Mouse (Mus musculus): ENCODE data around the gene Cdr2l. TPM values are rescaled to one million over a fixed set of nuclear protein-coding genes. Genes with fewer than 3 reads are reported as not detected.
A peak's percentile ranks its signal among the peaks of the same experiment; 100 is the strongest.

The Cdr2l gene
- polyA plus RNA-seq, 1 experiment from 2014 or later: 19.8 TPM

DNA sequence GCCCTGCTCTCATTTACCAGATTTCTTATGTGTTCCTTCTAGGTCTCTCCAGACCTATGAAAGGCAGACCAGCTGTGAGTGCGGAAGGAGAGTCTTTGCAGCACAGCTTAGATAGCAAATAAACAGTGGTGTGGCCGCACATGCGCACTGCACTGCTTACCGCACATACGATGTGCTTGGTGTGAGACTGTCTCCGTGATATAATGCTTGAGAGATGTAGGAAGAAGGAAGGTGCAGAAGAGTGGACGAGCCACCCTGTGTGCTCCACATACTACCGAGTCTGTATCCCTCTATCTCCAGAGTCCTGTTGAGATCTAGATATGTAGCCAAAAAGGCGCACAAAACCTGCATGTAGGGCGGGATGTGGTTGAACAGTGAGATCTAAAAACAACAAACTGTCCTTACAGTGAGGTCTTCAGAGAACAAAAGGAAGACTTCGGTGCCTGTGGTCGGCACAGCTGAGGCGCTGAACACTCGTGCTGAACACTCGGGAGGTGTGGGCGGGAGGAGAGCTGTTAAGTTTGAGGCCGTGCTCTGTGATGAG lies 25.2 kb downstream of the Cdr2l start:
- H3K9ac ChIP-seq: no peak overlapping the region
- H3K4me3 ChIP-seq (ENCODE audit: low read depth, low read length): no peak overlapping the region
- no peak overlapping the region for H3K4me2 ChIP-seq
- DNase-seq: no peak
- WGBS: 93% methylated on average over 17 of the region's 17 CpGs
- TF ChIP-seq CTCF (IDR thresholded peaks at IDR 0.05; ENCODE audit: low read depth): no peak
- H3K27ac ChIP-seq (ENCODE audit: low read depth): peak overlapping the region; percentile 9; the same call in 1 of the 2 replicates
- peaks cover 10% of the 10 kb centered on the region for H3K4me1 ChIP-seq (ENCODE audit: insufficient read depth)
- H3K36me3 ChIP-seq (ENCODE audit: insufficient read depth): peaks cover 44% of the 10 kb centered on the region
- ATAC-seq (ENCODE audit: insufficient read depth): no peak
- no peaks in the 10 kb centered on the region for H3K9me3 ChIP-seq (ENCODE audit: low read depth, low read length)
- H3K27me3 ChIP-seq (ENCODE audit: insufficient read depth, low read length): no peaks in the 10 kb centered on the region

DNA sequence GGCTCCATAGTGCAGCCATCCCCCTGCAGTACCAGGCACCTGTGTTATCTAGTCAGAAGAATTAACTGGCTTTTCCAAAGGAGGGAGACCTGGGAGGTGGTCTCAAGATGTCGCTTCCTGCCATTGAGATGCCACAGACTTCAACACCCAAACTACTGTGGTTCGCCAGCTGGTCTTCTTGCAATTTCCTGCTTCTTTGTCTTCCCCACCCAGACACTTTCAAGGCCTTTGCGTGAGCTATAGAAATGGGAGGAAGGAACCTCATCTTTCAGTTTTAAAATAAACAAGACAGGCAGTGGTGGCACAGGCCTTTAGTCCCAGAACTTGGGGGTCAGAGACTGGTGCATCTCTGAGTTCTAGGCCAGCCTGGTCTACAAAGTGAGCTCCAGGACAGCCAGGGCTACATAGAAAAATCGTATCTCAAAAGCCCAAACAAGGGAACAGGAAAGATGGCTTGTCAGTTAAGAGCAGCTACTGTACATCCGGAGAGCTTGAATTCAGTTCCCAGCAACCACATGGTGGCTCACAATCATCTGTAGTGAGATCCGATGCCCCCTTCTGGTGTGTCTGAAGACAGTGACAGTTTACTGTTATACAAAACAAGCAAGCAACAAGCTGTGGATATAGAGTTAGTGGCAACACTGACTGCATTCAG lies 26.7 kb downstream of the Cdr2l start:
- H3K27ac ChIP-seq (ENCODE audit: low read depth): peak overlapping the region; percentile 46; the same call in 1 of the 2 replicates
- ATAC-seq (ENCODE audit: insufficient read depth): no peak
- peak; percentile 11 for DNase-seq
- no peak overlapping the region for H3K4me2 ChIP-seq
- 74% methylated on average over 6 of the region's 6 CpGs for WGBS
- no peak overlapping the region for H3K4me3 ChIP-seq (ENCODE audit: low read depth, low read length)
- peaks cover 10% of the 10 kb centered on the region for H3K4me1 ChIP-seq (ENCODE audit: insufficient read depth)
- no peaks in the 10 kb centered on the region for H3K27me3 ChIP-seq (ENCODE audit: insufficient read depth, low read length)
- H3K9me3 ChIP-seq (ENCODE audit: low read depth, low read length): no peaks in the 10 kb centered on the region
- no peak overlapping the region for H3K9ac ChIP-seq
- peak; percentile 27 for TF ChIP-seq CTCF (IDR thresholded peaks at IDR 0.05; ENCODE audit: low read depth)
- H3K36me3 ChIP-seq (ENCODE audit: insufficient read depth): peaks cover 44% of the 10 kb centered on the region

DNA sequence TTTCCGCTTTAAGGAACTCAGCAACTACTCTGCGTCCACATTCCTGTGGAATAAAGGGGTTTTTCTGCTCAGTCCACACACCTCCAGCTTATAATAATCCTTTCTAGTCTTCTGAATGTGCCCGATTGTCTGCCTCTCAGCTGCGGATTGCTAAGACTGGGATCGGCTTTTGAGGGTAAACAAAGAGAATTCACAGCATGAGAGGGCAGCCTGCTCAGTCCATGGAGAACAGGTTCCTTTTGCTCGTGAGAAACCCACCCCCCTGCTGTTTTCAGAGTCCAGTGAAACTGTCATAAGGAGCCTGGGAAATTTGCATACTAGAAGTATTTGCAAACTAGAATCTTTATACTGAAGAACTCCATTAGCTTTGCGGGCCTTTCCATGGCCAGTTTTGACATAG lies 27.8 kb downstream of the Cdr2l start:
- Histone ChIP-seq H3K4me2 (no peak overlapping the region), H3K4me3 (ENCODE audit: low read depth, low read length) (no peak overlapping the region), H3K9ac (no peak overlapping the region), H3K27me3 (ENCODE audit: insufficient read depth, low read length) (no peaks in the 10 kb centered on the region), H3K9me3 (ENCODE audit: low read depth, low read length) (no peaks in the 10 kb centered on the region), H3K27ac (ENCODE audit: low read depth) (no peak overlapping the region), H3K4me1 (ENCODE audit: insufficient read depth) (peaks cover 7% of the 10 kb centered on the region), H3K36me3 (ENCODE audit: insufficient read depth) (peaks cover 44% of the 10 kb centered on the region)
- TF ChIP-seq CTCF (IDR thresholded peaks at IDR 0.05; ENCODE audit: low read depth): no peak
- ATAC-seq (ENCODE audit: insufficient read depth): no peak
- WGBS: 89% methylated on average over 7 of the region's 7 CpGs
- DNase-seq: no peak

DNA sequence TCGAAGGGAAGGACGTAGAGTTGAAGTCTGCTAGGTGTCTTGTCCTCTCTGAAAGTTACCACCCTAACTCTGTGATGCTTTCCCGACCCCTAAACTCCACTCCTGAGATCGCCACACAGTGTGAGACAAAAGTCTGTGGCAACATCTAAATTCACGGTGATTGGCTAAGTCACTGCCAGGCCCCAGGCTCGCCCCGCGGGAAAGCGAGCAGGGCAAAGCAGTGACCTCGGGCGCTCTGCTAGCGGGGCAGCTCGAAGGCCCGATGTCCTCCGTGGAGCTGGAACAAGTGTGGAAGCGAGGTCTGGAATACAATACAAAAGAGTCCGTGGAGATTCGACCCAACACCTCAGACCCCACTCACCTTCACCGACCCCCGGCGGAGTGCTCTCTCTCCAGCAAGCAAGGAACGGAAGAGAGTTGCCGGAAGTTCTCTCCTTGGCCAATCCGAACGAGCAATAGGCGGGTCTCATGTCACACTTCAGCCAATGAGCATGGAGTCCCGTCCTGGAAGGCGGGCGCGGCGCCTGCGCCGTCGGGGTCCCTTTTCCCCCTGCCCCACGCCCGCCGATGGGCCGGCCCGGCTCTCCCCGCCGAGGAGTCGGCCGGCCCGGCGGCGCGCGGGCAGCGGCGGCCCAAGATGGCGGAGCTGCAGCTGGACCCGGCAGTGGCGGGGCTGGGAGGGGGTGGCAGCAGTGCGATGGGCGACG lies 38.0 kb downstream of the Cdr2l start, which contains the start of the genes Atp5h and Kctd2:
Atp5h (minus strand) TSS at position 432 of the 707 bp plus-strand sequence.
Kctd2 (plus strand) TSS at position 598 of the 707 bp plus-strand sequence.
- peak within 1 kb of the TSS; percentile 97 for H3K9ac ChIP-seq
- peaks cover 45% of the 10 kb centered on the region for H3K36me3 ChIP-seq (ENCODE audit: insufficient read depth)
- TF ChIP-seq CTCF (IDR thresholded peaks at IDR 0.05; ENCODE audit: low read depth): no peak
- WGBS: under 1% methylated on average over 56 of the region's 56 CpGs
- peak; percentile 97 for DNase-seq
- peak; percentile 98 for ATAC-seq (ENCODE audit: insufficient read depth)
- H3K27ac ChIP-seq (ENCODE audit: low read depth): peak within 1 kb of the TSS; percentile 87
- H3K9me3 ChIP-seq (ENCODE audit: low read depth, low read length): no peaks in the 10 kb centered on the region
- H3K4me2 ChIP-seq: peak within 1 kb of the TSS; percentile 99
- peak within 1 kb of the TSS; percentile 96 for H3K4me3 ChIP-seq (ENCODE audit: low read depth, low read length)
- peaks cover 8% of the 10 kb centered on the region for H3K4me1 ChIP-seq (ENCODE audit: insufficient read depth)
- H3K27me3 ChIP-seq (ENCODE audit: insufficient read depth, low read length): no peaks in the 10 kb centered on the region

DNA sequence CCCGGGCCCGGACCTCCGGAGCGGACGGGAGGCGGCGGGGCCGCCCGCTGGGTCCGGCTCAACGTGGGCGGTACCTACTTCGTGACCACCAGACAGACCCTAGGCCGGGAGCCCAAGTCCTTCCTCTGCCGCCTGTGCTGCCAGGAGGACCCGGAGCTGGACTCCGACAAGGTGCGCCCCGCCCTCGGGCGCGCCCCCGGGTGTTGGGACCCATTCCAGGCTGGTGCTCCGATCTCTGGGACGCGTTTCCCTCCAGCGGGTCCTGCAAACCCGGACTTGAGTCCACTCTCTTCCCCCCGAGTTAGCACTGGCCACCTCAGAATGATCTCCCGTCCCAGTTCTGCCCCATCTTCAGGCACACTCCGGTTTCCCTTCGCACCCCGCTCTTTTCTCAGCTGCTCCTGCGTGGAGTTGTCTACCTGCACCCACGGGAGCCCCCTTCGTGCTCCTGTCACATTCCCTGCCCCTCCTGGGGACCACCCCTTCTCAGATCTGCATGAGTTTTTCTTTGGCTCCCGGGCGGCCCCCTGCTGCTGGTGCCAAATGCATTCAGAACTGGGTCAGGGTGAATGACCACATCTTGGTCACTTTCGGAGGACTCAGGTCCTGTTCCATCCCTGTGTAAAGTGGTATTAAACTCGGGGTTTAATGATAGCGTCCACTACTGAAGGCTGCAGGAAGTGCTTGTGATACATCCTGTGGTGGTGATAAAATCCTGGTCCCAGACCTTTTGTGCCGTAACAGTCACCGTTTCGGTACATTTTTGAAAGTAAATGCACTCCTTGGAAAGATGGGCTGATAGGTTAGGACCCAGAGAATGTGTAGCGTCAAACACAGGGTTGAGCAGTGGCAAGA lies 38.8 kb downstream of the Cdr2l start:
- WGBS: 2% methylated on average over 44 of the region's 45 CpGs
- Histone ChIP-seq H3K36me3 (ENCODE audit: insufficient read depth) (peaks cover 43% of the 10 kb centered on the region), H3K4me1 (ENCODE audit: insufficient read depth) (peaks cover 8% of the 10 kb centered on the region), H3K4me2 (peak overlapping the region; percentile 99), H3K9me3 (ENCODE audit: low read depth, low read length) (no peaks in the 10 kb centered on the region), H3K27me3 (ENCODE audit: insufficient read depth, low read length) (no peaks in the 10 kb centered on the region), H3K27ac (ENCODE audit: low read depth) (peak overlapping the region; percentile 87), H3K4me3 (ENCODE audit: low read depth, low read length) (peak overlapping the region; percentile 96), H3K9ac (peak overlapping the region; percentile 97)
- no peak for TF ChIP-seq CTCF (IDR thresholded peaks at IDR 0.05; ENCODE audit: low read depth)
- DNase-seq: peak; percentile 77
- ATAC-seq (ENCODE audit: insufficient read depth): peak; percentile 72

DNA sequence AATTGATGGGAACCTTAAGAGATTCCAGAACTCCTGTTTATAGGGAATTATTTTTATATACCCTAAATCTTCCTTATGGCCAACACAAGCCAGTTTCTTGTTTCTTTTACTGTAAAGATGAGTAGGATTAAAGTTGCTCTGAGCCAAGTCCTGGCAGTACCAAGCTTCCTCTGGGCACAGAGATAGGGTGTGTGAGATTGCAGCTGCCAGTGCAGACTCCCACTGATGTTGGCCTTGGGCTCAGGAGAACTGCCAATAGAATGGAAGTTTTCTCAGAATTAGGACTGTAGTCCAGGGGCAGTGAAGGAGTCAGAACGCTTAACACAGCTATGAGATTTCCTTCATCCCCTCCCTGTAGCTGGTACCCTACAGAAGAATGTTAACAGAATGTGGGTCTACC lies 39.6 kb downstream of the Cdr2l start:
- Histone ChIP-seq H3K36me3 (ENCODE audit: insufficient read depth) (peaks cover 43% of the 10 kb centered on the region), H3K27me3 (ENCODE audit: insufficient read depth, low read length) (no peaks in the 10 kb centered on the region), H3K9ac (peak overlapping the region; percentile 97), H3K9me3 (ENCODE audit: low read depth, low read length) (no peaks in the 10 kb centered on the region), H3K27ac (ENCODE audit: low read depth) (no peak overlapping the region), H3K4me3 (ENCODE audit: low read depth, low read length) (peak overlapping the region; percentile 96), H3K4me1 (ENCODE audit: insufficient read depth) (peaks cover 8% of the 10 kb centered on the region), H3K4me2 (peak overlapping the region; percentile 99)
- 50% methylated on average over 1 of the region's 1 CpGs for WGBS
- ATAC-seq (ENCODE audit: insufficient read depth): no peak
- DNase-seq: no peak
- TF ChIP-seq CTCF (IDR thresholded peaks at IDR 0.05; ENCODE audit: low read depth): no peak

All from lung, embryonic 14.5 days (tissue).